Mouse (Mus musculus): Measurements from ENCODE around the gene Opn1sw.

Opn1sw gene

DNA sequence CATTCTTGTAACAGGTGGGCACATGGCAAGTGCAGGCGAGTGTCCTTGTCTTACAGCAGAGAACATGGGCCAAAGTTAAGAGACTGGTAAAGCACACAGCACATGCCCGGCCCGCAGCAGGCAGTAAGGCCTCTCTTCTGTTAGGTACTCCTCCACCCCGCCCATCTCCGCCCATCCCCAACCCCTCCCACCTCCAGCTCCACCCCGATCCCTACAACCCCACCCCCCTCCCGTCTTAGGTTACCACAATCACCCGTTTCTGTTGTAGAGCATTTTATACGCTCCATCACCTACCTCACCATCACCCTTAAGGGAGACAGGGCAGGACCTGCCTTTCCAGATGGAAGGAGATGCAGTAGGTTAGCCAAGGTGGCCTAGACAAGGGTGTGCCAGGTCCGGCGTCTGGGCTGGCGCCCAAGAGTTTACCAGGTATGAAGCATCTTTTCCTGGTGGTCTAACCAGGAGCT is at the start of gene Opn1sw:
Opn1sw (minus strand) TSS at position 417 of the 467 bp plus-strand sequence.
- no peak for DNase-seq (ENCODE audit: low spot score in 2 of 2)

DNA sequence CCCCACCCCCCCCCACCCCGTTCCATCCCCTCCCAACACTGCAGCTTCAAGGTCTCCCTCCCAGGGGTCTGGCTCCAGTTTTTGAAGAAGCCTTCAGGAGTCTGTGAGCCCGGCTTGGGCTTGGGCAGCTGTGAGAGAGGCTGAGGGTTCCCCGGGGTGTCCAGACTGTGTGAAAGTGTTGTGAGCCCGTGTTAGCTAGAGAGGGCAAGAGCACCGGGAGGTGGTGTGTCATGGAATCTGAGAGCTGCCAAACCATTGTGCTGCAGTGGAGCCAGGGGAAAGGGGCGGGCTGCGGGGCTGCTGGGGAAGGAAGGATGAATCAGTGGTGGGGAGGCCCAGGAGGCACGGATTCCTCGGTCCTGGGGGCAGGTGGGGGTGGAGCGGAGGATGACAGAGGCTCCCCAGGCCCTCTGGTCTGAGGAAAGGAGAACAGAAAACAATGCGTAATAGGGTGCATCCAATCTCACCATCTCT is 48.2 kb upstream of the Opn1sw start:
- no peak for DNase-seq (ENCODE audit: low spot score in 2 of 2)

DNA sequence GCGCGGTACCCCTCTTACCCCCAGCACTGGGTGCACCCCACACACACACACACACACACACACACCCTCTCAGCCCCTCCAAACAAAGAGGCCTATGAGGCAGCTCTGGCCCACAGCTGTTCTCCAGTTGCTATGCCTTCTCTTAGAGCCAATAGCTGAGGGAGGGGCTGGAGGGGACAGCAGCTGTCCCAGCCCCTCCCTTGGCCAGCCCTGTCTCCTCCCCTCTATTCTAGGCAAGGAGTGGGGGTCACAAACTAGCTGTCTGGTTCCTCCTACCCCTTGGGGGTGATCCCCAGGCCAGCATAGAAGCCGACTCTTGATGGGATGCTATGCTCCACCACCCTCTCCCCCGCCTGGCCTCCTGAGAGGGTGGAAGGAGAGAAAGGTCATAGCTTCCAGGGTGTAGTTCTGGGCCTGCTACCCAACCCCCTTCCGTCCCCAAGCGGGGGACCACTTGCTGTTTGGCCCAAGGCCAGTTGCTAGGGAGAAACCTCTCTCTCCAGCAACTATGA is 47.7 kb upstream of the Opn1sw start:
- no peak for DNase-seq (ENCODE audit: low spot score in 2 of 2)

DNA sequence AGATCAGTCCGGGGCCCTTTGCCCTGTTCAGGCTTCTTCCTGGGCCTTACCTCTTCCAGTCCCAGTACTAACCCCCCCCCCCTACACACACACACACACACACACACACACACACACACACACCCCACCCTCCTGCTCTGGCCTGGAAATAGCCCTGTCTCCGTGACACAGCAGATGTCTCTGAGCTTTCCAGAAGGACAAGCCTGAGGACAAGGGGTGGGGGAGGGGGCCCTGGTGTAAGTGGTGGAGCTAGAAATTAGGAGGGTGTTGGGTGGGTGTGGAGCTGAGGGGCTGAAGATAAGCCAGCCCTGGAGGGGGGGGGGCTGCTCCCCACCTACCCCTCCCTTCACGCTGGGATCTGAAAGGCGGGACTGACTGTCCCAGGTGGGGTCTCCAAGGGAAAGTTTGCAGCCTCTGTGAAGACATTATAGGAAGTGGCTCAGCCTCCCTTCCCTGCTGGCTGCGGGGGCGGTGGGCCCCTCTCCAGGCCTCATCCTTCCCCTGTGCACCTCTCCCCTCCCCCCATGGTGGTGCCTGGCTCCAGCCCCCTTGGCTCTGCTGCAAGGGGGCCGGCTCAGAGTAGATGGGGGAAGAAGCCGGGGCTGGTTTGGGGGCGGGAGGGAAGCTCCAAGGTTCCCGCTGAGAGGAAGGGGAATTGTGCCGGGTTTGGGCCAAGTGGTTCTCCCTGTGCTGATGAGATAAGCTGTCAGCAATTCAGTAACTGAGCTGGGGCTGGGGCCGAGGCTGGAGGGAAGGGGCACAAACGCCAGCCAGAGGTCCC is 46.8 kb upstream of the Opn1sw start:
- DNase-seq (ENCODE audit: low spot score in 2 of 2), result no peak

DNA sequence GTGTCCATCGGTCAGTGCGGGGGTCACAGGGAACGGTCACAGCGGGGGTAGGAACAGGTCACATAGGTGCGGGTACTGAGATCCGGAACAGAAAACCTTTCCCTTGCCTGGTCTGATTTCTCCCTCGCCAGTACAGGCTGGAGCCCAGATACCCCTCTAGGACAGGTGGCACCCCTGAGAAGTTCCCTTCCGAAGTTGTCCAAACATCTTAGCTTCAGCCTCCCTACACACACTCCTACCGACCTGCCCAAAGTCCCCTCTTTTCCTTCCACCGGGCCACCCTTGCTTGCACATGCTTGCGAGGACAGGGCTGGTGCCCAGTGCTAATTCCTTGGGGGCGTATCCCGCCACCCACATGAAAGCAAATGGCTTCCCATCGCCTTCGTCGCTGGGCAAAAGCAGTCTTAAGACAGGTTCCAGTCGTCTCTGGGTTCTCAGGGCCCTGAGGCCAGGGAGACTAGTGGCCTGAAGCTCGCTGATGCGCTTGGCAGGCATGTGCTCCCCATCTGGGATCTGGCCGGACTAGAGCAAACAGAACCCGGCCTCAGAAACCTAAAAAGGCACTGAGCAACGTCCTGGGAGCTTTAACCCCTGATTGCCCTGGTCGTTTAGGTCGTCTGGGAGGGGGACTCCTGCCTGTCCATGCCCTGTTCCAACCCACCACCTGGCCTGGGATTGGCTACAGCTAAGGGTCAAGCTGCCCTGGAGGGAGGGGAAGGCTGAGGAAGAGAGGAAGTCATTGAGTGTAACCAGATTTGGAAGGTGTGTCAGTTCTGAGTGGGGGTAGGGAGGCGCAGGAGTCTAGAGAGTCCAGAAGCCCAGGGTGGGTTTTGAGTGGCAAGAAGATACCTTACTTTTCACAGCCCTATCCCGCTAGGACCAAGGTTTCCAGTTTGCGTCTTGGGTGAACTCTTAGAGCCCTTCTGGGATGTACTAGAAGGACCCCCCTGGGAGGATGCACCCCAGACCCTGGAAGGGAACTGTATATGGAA is 45.8 kb upstream of the Opn1sw start:
- no peak for DNase-seq (ENCODE audit: low spot score in 2 of 2)

DNA sequence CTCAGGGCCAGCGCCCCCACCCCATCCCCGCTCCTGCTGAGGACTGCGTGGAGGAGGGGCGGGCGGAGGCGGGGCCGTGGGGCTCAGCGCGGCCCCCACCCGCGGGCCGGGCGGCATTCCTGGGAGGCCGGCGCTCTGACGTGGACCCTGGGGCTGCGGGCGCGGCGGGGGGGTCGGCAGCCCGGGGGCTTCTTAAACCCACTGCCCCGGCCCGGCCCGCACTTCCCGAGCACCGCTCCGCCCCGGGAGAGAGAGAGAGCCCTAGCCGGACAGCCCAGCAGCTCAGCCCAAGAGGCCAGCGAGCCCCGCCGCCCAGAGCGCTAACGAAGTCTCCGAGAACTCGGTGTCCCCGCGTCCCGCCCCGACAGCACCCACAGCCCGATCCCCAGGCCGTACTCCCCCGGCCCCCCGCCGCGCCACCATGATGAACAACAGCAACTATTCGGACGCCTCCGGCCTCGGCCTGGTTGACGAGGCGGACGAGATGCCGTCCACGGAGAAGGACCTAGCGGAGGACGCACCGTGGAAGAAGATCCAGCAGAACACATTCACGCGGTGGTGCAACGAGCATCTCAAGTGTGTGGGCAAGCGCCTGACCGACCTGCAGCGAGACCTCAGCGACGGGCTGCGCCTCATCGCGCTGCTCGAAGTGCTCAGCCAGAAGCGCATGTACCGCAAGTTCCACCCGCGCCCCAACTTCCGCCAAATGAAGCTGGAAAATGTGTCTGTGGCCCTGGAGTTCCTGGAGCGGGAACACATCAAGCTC is 45.0 kb upstream of the Opn1sw start, which contains the start of gene Flnc:
Flnc (plus strand) TSS at position 219 of the 766 bp plus-strand sequence.
- DNase-seq (ENCODE audit: low spot score in 2 of 2), result peak; percentile 4 to 7

DNA sequence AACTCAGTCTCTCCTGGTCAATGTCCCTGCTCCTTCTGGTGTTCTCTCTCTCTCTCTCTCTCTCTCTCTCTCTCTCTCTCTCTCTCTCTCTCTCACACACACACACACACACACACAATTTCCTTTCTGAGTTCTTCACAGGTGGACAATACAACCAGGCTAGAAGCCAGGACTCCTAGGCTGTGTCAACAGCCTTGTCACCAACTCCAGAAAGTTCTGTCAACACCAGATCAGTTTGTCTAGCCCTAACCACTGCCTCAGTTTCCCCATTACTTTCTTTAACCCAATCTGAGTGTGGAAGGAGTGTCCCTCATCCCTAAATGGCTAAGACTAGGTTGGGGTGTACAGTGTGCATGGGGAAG is 44.4 kb upstream of the Opn1sw start:
- DNase-seq (ENCODE audit: low spot score in 2 of 2), result no peak

DNA sequence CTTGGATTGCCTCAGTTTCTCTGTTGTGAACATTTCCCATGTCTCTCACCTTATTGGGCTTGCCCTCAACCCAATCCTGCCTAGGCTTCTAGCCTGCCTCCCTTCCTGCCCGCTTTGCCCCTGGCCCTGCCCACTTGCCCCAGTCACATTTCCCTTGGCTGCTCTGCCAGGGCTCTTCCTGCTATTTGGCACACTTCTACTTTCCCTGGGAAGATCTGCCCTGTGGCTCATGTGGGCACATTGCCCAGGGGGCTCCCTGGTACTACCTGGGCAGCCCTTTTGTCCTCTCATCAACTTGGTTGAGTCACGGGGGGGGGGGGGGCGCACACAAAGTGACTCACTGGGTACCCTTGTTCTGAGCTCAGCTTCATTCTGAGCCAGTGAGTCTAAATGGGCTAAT is 43.9 kb upstream of the Opn1sw start:
- no peak for DNase-seq (ENCODE audit: low spot score in 2 of 2)

DNA sequence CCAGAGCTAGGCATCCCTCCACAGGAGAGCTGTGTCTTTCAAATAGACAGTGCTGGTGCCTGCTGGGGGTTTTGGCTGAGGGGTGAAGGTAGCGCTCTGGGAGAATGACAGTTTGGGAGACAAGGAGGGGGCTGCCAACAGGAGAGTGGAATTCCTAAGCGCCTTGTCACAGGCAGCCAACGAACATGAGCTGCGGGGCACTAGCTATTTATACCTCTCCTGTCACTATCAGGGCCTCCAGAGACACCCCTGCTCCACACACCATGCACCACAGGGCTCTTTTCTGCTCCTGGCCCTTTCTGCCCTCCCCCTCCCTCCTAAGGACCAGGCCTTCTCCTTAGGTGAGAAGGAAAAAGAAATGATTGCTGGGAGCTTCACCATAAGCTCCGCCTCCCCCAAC is 43.2 kb upstream of the Opn1sw start:
- DNase-seq (ENCODE audit: low spot score in 2 of 2), result no peak

DNA sequence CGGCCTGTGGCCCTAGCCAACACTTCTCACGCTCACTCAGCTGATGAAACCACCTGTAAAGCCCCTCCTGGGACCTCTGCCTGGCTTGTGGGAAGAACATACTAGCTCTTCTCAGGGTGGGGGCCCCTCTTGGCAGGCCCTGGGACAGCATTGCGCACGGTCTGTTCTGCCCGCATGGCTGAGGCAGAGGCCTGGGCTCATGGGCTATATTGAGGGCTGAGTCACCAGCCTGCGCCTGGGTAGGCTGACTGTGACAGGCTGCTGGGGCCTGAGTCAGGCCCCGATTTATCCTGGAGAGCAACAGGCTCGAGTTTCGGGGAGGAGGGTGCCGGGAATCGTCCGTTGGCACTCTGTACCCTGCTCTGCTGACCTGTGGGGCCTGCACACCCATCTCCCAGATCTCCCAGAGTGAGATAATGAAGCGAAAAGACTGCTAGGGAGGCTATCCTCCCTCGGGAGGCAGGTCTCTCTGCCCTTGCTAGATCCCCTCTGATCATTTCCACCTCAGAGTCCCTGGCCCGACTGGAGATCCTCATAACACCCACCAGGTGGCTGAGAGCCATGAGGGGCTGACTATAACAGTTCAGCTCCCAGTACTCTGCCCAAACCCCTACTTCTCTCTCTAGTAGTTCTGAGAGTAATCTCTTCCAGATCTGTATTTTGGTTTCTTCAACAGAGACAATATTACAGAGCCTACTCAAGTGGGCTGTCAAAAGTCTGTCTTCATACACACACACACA is 42.6 kb upstream of the Opn1sw start:
- DNase-seq (ENCODE audit: low spot score in 2 of 2), result no peak

DNA sequence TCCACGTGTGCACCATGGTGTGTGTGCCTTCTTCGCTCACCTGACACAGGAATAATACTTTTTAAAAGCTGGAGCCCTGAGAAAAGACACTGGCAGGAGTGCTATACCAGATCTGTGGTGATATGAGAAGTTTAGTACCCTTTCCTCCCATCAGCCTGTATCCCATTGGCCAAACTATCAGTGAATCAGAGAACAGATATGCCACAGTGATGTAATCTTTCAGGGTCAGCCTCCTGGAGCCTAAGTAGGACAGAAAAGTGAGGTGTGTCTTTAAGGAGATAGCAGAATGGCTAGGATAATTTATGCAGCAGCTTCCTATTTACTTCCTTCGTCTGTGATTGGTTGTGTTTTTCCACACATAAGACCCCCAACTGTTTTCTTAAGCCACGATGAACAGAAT is 39.9 kb upstream of the Opn1sw start:
- no peak for DNase-seq (ENCODE audit: low spot score in 2 of 2)

DNA sequence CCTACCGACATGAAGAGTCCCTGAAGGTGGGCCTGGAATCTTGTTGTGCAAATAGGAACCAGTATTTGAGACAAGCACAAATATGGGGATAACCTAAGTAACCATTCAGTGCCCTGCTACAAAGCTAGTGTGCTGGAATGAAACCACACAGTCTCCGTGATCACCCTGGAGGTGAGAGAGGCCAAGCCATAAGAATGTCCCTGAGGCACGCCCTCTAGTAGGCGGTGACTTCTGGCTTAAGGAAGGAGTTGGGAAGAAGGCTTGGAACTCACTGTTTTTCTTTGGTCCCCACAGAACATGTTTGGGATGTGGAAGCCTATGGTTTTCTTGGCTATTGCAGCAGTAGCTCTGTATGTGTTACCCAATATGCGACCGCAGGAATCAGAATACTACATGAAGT is 38.1 kb upstream of the Opn1sw start:
- no peak for DNase-seq (ENCODE audit: low spot score in 2 of 2)

DNA sequence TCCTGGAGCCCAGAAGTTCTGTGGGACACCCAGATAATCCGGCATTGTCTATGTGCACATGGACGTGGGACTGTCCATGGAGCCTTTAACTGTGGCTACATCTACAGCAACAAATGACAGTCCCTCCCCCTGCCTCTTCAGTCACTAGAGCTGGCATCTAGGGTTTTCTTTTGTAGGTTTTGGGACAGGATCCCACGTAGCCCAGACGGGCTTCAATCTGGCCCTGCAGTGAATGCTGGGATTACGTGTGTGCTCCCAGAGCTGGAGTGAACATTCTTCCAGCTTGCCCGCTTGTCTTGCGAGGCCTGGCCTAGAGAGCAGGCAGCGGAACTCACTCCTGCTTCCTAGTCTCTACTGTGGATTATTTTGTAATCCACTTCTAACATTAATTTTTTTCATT is 36.9 kb upstream of the Opn1sw start:
- DNase-seq (ENCODE audit: low spot score in 2 of 2), result no peak

DNA sequence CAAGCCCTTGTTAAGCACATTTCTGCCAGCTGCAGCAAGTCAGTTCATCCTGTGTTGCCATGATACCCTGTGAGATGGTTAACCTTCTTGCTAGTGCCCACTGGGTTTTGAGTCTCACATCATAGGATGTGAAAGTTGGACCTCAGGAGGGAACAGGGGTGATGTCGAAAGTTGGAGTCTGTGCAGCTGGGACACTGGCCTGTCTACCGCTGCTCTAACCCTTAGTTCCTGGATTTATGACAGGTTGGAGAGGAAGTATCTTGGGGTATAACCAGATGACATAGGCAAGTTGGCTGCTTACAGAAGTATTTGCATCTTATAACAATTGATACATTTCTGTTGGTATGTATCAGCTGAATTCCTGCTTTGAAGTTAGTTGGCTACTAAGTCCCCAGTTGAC is 32.3 kb upstream of the Opn1sw start:
- no peak for DNase-seq (ENCODE audit: low spot score in 2 of 2)

DNA sequence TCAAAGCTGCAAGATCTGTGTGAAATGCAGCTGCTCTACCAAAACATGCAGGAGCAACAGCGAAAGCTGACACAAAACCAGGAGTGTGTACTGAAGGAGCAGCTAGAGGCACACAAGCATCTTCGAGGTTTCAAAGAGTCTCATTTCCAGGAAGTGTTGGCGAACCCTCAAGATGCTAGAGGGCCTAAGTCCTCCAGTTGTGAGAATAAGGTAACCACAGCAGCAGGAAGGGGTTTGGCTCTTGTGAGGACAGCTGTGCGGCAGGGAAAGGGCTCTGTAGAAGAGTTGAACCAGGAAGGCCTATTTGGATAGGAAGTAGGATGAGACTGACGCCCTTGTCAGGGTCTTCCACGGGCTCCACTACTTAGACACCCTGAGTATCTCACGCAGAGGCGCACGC is 27.2 kb upstream of the Opn1sw start:
- DNase-seq (ENCODE audit: low spot score in 2 of 2), result no peak

DNA sequence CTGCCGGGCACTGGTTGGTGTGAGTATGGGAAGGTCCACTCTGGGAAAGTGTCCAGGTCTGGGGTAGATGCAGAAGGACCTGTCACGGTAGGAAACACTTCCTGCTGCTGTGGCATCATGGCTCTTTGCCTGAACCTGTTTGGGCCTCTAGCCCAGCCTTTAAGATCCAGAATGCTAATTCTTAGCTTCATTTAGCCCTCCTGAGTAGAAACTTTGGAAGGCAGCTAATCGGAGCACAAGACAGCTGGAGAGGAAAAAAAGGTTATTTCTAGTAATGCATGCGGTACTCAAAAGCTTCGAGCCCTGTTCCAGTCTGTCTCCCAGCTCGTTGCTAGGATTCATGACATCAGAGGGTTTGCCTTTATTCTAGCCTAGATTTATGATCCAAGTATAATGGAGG is 18.1 kb upstream of the Opn1sw start:
- no peak for DNase-seq (ENCODE audit: low spot score in 2 of 2)

DNA sequence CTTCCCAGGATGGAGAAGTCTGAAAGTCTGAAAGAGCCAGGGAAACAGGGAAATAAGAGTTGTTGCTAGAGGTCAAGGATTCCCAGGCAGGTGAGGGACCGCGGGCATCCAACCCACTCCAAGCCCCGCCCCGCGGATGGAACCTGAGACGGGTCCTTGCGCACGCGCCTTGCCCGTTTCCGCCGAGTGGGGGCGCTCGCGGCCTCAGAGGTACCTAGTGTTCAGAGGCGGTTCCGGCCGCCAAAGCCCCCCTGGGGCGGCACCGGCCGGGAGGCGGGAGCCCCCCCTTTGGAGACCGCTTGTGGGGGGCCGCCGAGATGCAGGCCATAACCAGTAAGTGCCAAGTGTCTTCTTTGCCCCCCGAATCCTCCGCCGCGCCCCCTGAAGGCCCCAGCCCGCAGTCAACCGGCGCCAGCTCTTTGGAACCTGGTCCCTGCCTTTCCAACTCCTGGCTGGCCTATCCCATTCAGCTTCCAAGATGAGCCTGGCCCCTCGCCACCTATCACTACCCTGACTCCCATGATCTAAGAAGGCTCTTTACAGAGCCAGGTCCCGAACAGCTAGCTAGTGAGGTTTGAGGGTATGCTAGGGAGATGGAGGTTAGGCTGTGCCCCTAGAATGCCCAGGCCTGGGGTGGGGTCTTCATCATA is 14.6 kb upstream of the Opn1sw start:
- no peak for DNase-seq (ENCODE audit: low spot score in 2 of 2)

DNA sequence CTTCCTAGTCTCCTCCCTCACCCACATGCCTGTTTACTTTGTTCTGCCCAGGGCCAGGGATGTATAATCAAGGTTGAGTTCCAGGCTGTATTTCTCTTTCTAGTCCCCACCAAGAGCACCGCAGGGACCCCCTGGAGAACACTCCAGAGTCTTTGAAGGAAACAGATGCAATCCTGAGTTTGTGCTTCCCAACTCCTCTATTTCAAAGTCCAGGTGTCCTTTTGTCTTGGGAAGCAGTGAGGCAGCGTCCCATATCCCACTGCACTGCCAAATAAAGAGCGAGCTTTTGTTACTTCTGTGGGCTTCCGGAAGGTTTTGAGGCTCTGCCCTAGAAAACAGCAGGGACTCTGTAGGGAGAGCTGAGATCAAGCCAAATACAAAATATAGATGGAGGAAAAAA is 11.6 kb upstream of the Opn1sw start:
- DNase-seq (ENCODE audit: low spot score in 2 of 2), result no peak

DNA sequence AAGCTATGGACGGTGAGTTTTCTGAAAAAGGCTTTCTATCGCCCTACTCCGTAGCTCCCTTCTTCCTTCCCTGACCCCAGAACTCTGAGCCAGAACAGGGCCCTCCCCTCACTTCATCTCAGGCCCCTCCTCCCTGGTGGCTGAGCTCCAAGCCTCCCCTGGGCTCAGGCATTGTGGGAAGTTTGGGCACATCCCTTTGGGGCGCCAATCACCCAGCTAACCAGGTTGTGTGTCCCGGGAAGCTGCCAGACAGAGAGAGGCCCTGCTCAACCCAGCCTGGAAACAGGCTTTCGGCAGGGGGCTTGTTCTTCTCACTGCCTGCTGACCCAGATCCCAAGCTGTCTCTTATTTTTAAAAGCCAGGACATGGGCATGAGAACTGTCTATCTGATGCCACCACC is 9.3 kb upstream of the Opn1sw start:
- DNase-seq (ENCODE audit: low spot score in 2 of 2), result no peak
